Mouse (Mus musculus) myocyte (in vitro differentiated cells): ENCODE results near the gene Fgf14.

Experiments used
- CEBPB ChIP-seq: IDR thresholded peaks from 2 replicates; pipeline ENCODE4 v1.6.1; 2011; ENCODE audit warnings: mild to moderate bottlenecking, moderate library complexity; ENCODE audit not compliant: poor library complexity, insufficient read depth, severe bottlenecking
- E2F4 ChIP-seq: IDR thresholded peaks from one replicate; pipeline ENCODE4 v1.6.1; 2011; ENCODE audit warnings: mild to moderate bottlenecking, control low read depth, moderate library complexity; ENCODE audit not compliant: insufficient read depth
- MYOG ChIP-seq, 3 experiments: IDR thresholded peaks; one replicate each; pipeline ENCODE4 v1.6.1; 2011; ENCODE audit warnings: control low read depth in 2 of 3, low read depth in 2 of 3, mild to moderate bottlenecking in 2 of 3; ENCODE audit not compliant: insufficient read length in 2 of 3, control insufficient read depth in 1 of 3, insufficient read depth in 1 of 3
- POLR2A ChIP-seq: IDR thresholded peaks from one replicate; pipeline ENCODE4 v1.6.1; 2011; ENCODE audit warnings: low read depth, mild to moderate bottlenecking, control low read depth, moderate library complexity; ENCODE audit not compliant: insufficient read length
- POLR2AphosphoS2 ChIP-seq: IDR thresholded peaks from one replicate; pipeline ENCODE4 v1.6.1; 2011; ENCODE audit warnings: low read depth, control low read depth; ENCODE audit not compliant: insufficient read length
- REST ChIP-seq: IDR thresholded peaks from one replicate; pipeline ENCODE4 v1.6.1; 2011; ENCODE audit warnings: mild to moderate bottlenecking, control low read depth, moderate library complexity; ENCODE audit not compliant: insufficient read depth, insufficient read length
- TCF12 ChIP-seq: IDR thresholded peaks from one replicate; pipeline ENCODE4 v1.6.1; 2011; ENCODE audit warnings: mild to moderate bottlenecking, control low read depth; ENCODE audit not compliant: poor library complexity, insufficient read depth, severe bottlenecking
- TCF3 ChIP-seq: IDR thresholded peaks from one replicate; pipeline ENCODE4 v1.6.1; 2011; ENCODE audit warnings: low read depth, control low read depth; ENCODE audit not compliant: insufficient read length

GRCm38 (mm10) chr14:124264541-124265059 lies 412.3 kb downstream of the Fgf14 start:
- TF ChIP-seq POLR2A (no peak), TCF3 (no peak), REST (no peak), MYOG (IDR thresholded peaks at IDR 0.05; ENCODE audit: control insufficient read depth in 1 of 3, insufficient read depth in 1 of 3, insufficient read length in 2 of 3, low read depth in 2 of 3) (no peak), E2F4 (no peak), CEBPB (no peak), POLR2AphosphoS2 (no peak), TCF12 (no peak)
